Mouse (Mus musculus): ENCODE results near the gene Trap1.

DNA sequence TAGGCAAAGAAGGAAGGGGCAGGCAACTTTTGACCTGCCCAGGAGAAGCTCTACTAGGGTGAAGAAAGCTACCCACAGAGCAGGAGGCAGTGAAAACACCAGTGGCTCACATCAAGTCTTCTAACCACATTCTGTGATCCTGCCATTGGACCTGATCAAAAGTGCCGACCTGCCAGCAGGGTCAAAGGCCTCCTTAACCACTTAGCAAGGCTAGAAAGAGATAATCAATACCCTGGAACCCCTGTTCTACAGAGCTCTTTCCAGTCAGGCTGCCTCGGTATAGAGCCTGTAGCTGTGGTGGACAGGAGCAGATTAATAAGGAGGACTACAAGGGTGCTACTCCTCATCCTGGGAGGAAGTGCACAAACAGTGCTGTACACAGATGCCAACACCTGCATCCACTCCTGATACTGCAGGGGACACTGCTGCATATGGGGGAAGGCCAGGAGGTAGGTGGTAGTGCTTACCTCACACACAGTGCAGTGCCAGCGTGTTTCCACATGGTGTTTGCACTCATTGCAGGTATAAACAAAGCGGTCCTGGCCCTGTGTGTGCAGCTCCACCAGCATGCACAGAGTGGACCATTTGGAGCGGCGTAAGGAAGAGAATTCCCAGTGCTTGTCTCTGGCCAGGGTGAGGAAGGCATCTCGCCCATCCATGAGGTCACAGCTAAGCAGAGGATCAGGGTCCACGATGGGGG lies 9.7 kb upstream of the Trap1 start:
- TF ChIP-seq CTCF (IDR thresholded peaks at IDR 0.05; ENCODE audit: extremely low read depth, insufficient read depth, insufficient read length, insufficient replicate concordance), result no peak
- no peak for TF ChIP-seq POLR2A (IDR thresholded peaks at IDR 0.05; ENCODE audit: low read depth, low read length)
